ENCODE assay signal across 9 mouse cellular contexts in the genomic region with DNA sequence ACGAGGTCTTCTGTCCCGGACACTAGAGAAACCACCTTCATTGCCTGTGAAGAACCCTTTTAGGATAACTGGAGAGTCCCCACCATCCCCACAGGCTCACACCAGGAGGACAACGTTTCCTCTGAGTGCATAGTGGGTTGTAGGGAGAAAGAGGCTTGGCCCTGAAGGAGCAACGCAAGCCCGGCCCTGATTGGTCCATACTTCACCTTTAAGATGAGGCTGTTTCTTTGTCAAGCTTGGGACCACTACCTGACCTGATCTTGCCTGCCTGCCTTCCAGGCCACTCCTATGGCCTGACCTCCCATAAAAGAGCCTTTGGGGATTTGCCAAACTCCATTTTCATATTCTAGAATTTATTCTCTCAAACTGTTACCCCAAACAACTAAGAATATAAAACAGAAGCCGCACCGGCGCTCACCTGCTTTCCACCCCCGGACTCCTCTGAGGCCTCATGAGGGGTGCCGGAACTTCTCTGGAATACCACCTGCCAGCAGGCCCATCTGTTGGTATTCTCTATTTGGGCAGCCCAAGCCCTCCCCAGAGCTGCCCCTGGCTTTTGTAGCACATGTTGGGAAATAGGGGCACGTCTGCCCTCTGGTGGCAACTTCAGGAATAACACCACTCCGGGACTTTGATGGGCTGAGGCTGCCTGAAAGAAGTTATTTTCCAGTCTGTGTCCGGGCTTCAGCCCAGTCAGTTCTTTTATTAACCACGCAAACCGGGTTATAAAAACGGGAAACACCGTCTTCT.
A peak's percentile ranks its signal among the peaks of the same experiment; 100 is the strongest.
DNase-seq lines count a peak whose midpoint lies in the region; ATAC-seq and TF ChIP-seq lines count a peak whose summit lies in the region.
"Had no signal": no experiment of that assay in that cellular context is flagged by ENCODE, and none has a peak within 500 bp of the region (broad histone marks: within the 10 kb centered on the region; RNA-seq: fewer than 3 reads in every experiment).

No protein-coding gene starts in this region.

- no peaks in the 10 kb centered on the region for H3K4me1 ChIP-seq in kidney, embryonic 16.5 days (ENCODE audit: insufficient read depth, low read length)
- no peaks in the 10 kb centered on the region for H3K4me1 ChIP-seq in liver, adult 2 months (ENCODE audit: control insufficient read depth, insufficient read depth, low read length)
- H3K4me1 ChIP-seq in neural tube, embryonic 11.5 days (ENCODE audit: control insufficient read depth, insufficient read depth, low read length): no peaks in the 10 kb centered on the region

- no peak overlapping the region for H3K4me3 ChIP-seq in kidney, embryonic 16.5 days (ENCODE audit: low read length)
- H3K4me3 ChIP-seq in liver, adult 2 months (ENCODE audit: insufficient read depth, low read depth, low read length): no peak overlapping the region
- no peak overlapping the region for H3K4me3 ChIP-seq in neural tube, embryonic 11.5 days (ENCODE audit: low read depth, low read length)
- H3K4me3 ChIP-seq: erythroblast, embryonic 14.5 days had no signal

- no peaks in the 10 kb centered on the region for H3K79me2 ChIP-seq in liver, adult 2 months (ENCODE audit: control insufficient read depth, insufficient read depth, low read length)

- no peak overlapping the region for H3K9ac ChIP-seq in kidney, embryonic 16.5 days (replicated peaks; ENCODE audit: low read length)
- H3K9ac ChIP-seq in liver, adult 2 months (ENCODE audit: low read depth, low read length): no peak overlapping the region
- H3K9ac ChIP-seq in neural tube, embryonic 11.5 days (ENCODE audit: low read length): no peak overlapping the region

- no peak overlapping the region for H3K27ac ChIP-seq in kidney, embryonic 16.5 days (ENCODE audit: low read length)
- no peak overlapping the region for H3K27ac ChIP-seq in liver, adult 2 months (replicated peaks; ENCODE audit: insufficient read depth, low read depth, low read length)
- H3K27ac ChIP-seq in neural tube, embryonic 11.5 days (ENCODE audit: low read depth, low read length): no peak overlapping the region

- ATAC-seq in kidney, embryonic 16.5 days (ENCODE audit: low FRiP score, low TSS enrichment): peak; percentile 75; the same call in 1 of the 2 replicates
- peak; percentile 61 for ATAC-seq in neural tube, embryonic 11.5 days (ENCODE audit: insufficient read depth, low FRiP score, low TSS enrichment)

- no peak for TF ChIP-seq POLR2A in liver, adult 2 months (IDR thresholded peaks at IDR 0.05; ENCODE audit: extremely low read depth, insufficient read depth, low read length)

- no peak overlapping the region for H3K4me2 ChIP-seq in kidney, embryonic 16.5 days (replicated peaks; ENCODE audit: low read depth, low read length)
- no peak overlapping the region for H3K4me2 ChIP-seq in neural tube, embryonic 11.5 days (ENCODE audit: low read depth)

- TF ChIP-seq CTCF in liver, adult 2 months (IDR thresholded peaks at IDR 0.05; ENCODE audit: low read depth, low read length): peak; percentile 84

- H3K27me3 ChIP-seq in kidney, embryonic 16.5 days (ENCODE audit: insufficient read depth, low read length): 0 out of 2 replicates have a peak, but pooled peaks cover 5% of the 10 kb centered on the region
- H3K27me3 ChIP-seq in liver, adult 2 months (ENCODE audit: control insufficient read depth, insufficient read depth, low read length): no peaks in the 10 kb centered on the region
- H3K27me3 ChIP-seq in neural tube, embryonic 11.5 days (ENCODE audit: control insufficient read depth, insufficient read depth, low read length): no peaks in the 10 kb centered on the region

- WGBS in kidney, embryonic 16.5 days: 31% methylated on average over 17 of the region's 17 CpGs
- 32% methylated on average over 17 of the region's 17 CpGs for WGBS in liver, adult 2 months
- WGBS in neural tube, embryonic 11.5 days: 30% methylated on average over 17 of the region's 17 CpGs

- no peaks in the 10 kb centered on the region for H3K36me3 ChIP-seq in kidney, embryonic 16.5 days (ENCODE audit: insufficient read depth, low read length)
- no peaks in the 10 kb centered on the region for H3K36me3 ChIP-seq in liver, adult 2 months (ENCODE audit: control insufficient read depth, insufficient read depth, low read length)
- no peaks in the 10 kb centered on the region for H3K36me3 ChIP-seq in neural tube, embryonic 11.5 days (ENCODE audit: control insufficient read depth, insufficient read depth, low read length)

- DNase-seq in A20 (ENCODE audit: low read depth, low spot score): peak; percentile 75
- peak; percentile 86 for DNase-seq in adrenal gland, postnatal 10 days
- peak; percentile 61 for DNase-seq in embryo, embryonic 11.5 days (ENCODE audit: low read depth, low spot score)
- DNase-seq in gastrocnemius, postnatal 4 days (ENCODE audit: low spot score in 2 of 2): peak; percentile 55 to 71
- peak; percentile 33 for DNase-seq in liver, adult 2 months (ENCODE audit: extremely low read depth, low read depth, low spot score)
- DNase-seq in neural tube, embryonic 11.5 days (ENCODE audit: low spot score): peak; percentile 83
- DNase-seq in telencephalon, adult 2 months (ENCODE audit: low read depth, low spot score): peak; percentile 38

- H3K9me3 ChIP-seq in kidney, embryonic 16.5 days (ENCODE audit: low read length): no peaks in the 10 kb centered on the region
- H3K9me3 ChIP-seq in neural tube, embryonic 11.5 days (ENCODE audit: control insufficient read depth, low read length): no peaks in the 10 kb centered on the region

Comparison
In these comparisons a context has a peak if more than half of its experiments do, and no peak if none do; other contexts are left out.
1. DNase-seq: peak in every context shown above with its lines; median percentile 86 in adrenal gland, postnatal 10 days; 83 in neural tube, embryonic 11.5 days; 75 in A20; 63 in gastrocnemius, postnatal 4 days; 61 in embryo, embryonic 11.5 days; 38 in telencephalon, adult 2 months; 33 in liver, adult 2 months.